Mouse (Mus musculus): ENCODE measurements around the gene Adgrg7. TPM values are rescaled to one million over a fixed set of nuclear protein-coding genes. Genes with fewer than 3 reads are reported as not detected.

Adgrg7 gene
- polyA plus RNA-seq, 1 experiment from 2014 or later: not detected

- no peaks in the 10 kb centered on the region for H3K36me3 ChIP-seq (ENCODE audit: control insufficient read depth, insufficient read depth)
- no peak overlapping the region for H3K9ac ChIP-seq (ENCODE audit: low read depth, low read length)
- no peak overlapping the region for H3K4me2 ChIP-seq (ENCODE audit: low read depth, low read length)
- 64% methylated on average over 7 of the region's 7 CpGs for WGBS (ENCODE audit: insufficient replicate concordance)
- ATAC-seq (ENCODE audit: low read depth): no peak
- H3K9me3 ChIP-seq (replicated peaks; ENCODE audit: control insufficient read depth, low read length): no peaks in the 10 kb centered on the region
- H3K4me1 ChIP-seq (ENCODE audit: control insufficient read depth, low read depth, low read length): peaks cover 5% of the 10 kb centered on the region; the same call in 1 of the 2 replicates
- H3K27me3 ChIP-seq (ENCODE audit: control insufficient read depth, insufficient read depth, low read depth, low read length): no peaks in the 10 kb centered on the region
- H3K27ac ChIP-seq (ENCODE audit: low read length): no peak overlapping the region
- H3K4me3 ChIP-seq (ENCODE audit: low read depth, low read length): no peak overlapping the region
Measured at GRCm38 (mm10) chr16:56794383-56795144, 1.1 kb downstream of the Adgrg7 start.

DNA sequence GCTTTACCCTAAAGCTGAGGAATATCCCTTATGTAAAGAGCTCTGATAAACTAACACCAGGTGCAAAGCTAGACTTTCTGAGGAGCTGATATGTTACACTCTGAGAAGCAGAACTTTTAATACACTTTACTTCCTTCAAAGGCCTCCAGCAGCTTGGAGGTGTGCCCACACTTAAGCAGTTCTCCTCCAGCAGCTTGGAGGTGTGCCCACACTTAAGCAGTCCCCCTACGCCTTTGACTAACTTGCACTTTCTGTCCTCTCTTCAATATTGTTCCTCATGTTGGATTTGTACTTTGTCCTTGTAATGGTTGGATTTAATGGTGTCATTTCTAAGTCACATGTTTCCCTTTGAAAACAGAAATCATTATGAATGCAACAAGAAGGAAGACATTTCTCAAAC is 1.9 kb downstream of the Adgrg7 start:
- no peak overlapping the region for H3K27ac ChIP-seq (ENCODE audit: low read length)
- H3K9me3 ChIP-seq (replicated peaks; ENCODE audit: control insufficient read depth, low read length): no peaks in the 10 kb centered on the region
- no peak for ATAC-seq (ENCODE audit: low read depth)
- H3K27me3 ChIP-seq (ENCODE audit: control insufficient read depth, insufficient read depth, low read depth, low read length): no peaks in the 10 kb centered on the region
- no peak overlapping the region for H3K9ac ChIP-seq (ENCODE audit: low read depth, low read length)
- no peaks in the 10 kb centered on the region for H3K36me3 ChIP-seq (ENCODE audit: control insufficient read depth, insufficient read depth)
- WGBS (ENCODE audit: insufficient replicate concordance): 77% methylated on average over 1 of the region's 1 CpGs
- peaks cover 1% of the 10 kb centered on the region; the same call in 1 of the 2 replicates for H3K4me1 ChIP-seq (ENCODE audit: control insufficient read depth, low read depth, low read length)
- H3K4me2 ChIP-seq (ENCODE audit: low read depth, low read length): no peak overlapping the region
- H3K4me3 ChIP-seq (ENCODE audit: low read depth, low read length): no peak overlapping the region

DNA sequence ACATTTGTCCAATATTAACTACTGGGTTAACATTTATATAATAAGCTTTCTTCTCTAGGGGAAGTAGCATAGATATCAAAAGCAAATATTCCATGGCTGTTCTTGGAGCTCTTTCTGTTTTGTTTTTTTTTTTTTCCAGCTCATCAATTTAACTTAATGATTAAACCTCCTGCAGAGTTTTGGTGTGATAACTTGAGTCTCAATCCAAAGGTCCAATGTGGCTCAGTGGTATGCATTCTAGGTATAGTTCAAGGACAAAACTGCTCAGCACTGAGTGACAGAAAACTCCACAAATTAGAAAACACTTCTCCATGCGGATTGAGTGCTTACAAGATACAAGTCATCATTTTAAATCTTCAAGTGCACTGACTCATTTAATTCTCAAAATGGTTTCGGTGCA is 9.7 kb downstream of the Adgrg7 start:
- no peak for ATAC-seq (ENCODE audit: low read depth)

GRCm38 (mm10) chr16:56771163-56772105 is 24.2 kb downstream of the Adgrg7 start:
- Histone ChIP-seq H3K4me1 (ENCODE audit: control insufficient read depth, low read depth, low read length) (no peaks in the 10 kb centered on the region), H3K27ac (ENCODE audit: low read length) (no peak overlapping the region), H3K4me2 (ENCODE audit: low read depth, low read length) (no peak overlapping the region), H3K36me3 (ENCODE audit: control insufficient read depth, insufficient read depth) (no peaks in the 10 kb centered on the region), H3K4me3 (ENCODE audit: low read depth, low read length) (no peak overlapping the region), H3K9ac (ENCODE audit: low read depth, low read length) (no peak overlapping the region), H3K9me3 (replicated peaks; ENCODE audit: control insufficient read depth, low read length) (no peaks in the 10 kb centered on the region), H3K27me3 (ENCODE audit: control insufficient read depth, insufficient read depth, low read depth, low read length) (no peaks in the 10 kb centered on the region)
- no peak for ATAC-seq (ENCODE audit: low read depth)
- WGBS (ENCODE audit: insufficient replicate concordance): 33% methylated on average over 10 of the region's 10 CpGs

More for the DNA sequence above, 9.7 kb downstream of the Adgrg7 start:
- H3K4me3 ChIP-seq (ENCODE audit: low read depth, low read length): no peak overlapping the region
- no peaks in the 10 kb centered on the region for H3K9me3 ChIP-seq (replicated peaks; ENCODE audit: control insufficient read depth, low read length)
- 67% methylated on average over 2 of the region's 2 CpGs for WGBS (ENCODE audit: insufficient replicate concordance)
- no peak overlapping the region for H3K27ac ChIP-seq (ENCODE audit: low read length)
- H3K36me3 ChIP-seq (ENCODE audit: control insufficient read depth, insufficient read depth): no peaks in the 10 kb centered on the region
- H3K4me1 ChIP-seq (ENCODE audit: control insufficient read depth, low read depth, low read length): no peaks in the 10 kb centered on the region
- H3K9ac ChIP-seq (ENCODE audit: low read depth, low read length): no peak overlapping the region
- no peak overlapping the region for H3K4me2 ChIP-seq (ENCODE audit: low read depth, low read length)
- no peaks in the 10 kb centered on the region for H3K27me3 ChIP-seq (ENCODE audit: control insufficient read depth, insufficient read depth, low read depth, low read length)

DNA sequence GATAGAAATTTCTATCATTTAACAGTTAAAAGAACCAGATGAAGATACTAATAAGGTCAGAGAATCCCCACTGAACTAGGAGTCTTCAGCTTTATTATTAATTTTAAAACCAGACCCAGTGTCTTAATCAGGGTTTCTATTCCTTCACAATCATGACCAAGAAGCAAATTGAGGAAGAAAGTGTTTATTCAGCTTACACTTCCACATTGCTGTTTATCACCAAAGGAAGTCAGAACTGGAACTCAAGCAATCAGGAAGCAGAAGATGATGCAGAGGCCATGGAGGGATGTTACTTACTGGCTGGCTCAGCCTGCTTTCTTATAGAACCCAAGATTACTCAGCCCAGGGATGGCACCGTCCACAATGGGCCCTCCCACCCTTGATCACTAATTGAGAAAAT is 66.6 kb downstream of the Adgrg7 start:
- WGBS (ENCODE audit: insufficient replicate concordance): 16% methylated on average over 1 of the region's 1 CpGs
- H3K27ac ChIP-seq (ENCODE audit: low read length): no peak overlapping the region

DNA sequence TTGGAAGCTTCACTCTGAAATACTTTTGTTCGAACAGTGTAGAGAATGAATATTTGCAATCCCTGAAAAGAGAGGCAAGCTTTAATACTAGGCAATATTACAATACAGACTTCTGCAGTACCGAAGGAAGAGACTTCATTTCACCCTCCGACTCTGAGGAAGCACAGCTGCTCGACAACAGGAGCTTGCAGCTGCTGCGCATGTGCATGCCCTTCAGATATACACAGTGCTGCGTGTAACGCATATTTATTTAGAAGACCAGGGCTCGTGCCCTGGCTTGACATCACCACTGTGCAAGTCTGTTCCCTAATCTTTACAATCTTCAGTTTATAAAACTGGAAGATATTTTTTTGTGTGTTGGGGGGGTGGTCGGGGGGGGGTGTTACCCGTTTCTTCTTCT is 70.7 kb downstream of the Adgrg7 start:
- no peak overlapping the region for H3K4me2 ChIP-seq (ENCODE audit: low read depth, low read length)
- WGBS (ENCODE audit: insufficient replicate concordance): 75% methylated on average over 10 of the region's 10 CpGs
- no peaks in the 10 kb centered on the region for H3K36me3 ChIP-seq (ENCODE audit: control insufficient read depth, insufficient read depth)
- H3K9ac ChIP-seq (ENCODE audit: low read depth, low read length): no peak overlapping the region
- H3K27me3 ChIP-seq (ENCODE audit: control insufficient read depth, insufficient read depth, low read depth, low read length): no peaks in the 10 kb centered on the region
- no peaks in the 10 kb centered on the region for H3K9me3 ChIP-seq (replicated peaks; ENCODE audit: control insufficient read depth, low read length)
- no peak overlapping the region for H3K4me3 ChIP-seq (ENCODE audit: low read depth, low read length)
- no peak overlapping the region for H3K27ac ChIP-seq (ENCODE audit: low read length)
- no peaks in the 10 kb centered on the region; the same call in 1 of the 2 replicates for H3K4me1 ChIP-seq (ENCODE audit: control insufficient read depth, low read depth, low read length)
- no peak for ATAC-seq (ENCODE audit: low read depth)

More for the DNA sequence above, 66.6 kb downstream of the Adgrg7 start:
- H3K9me3 ChIP-seq (replicated peaks; ENCODE audit: control insufficient read depth, low read length): no peaks in the 10 kb centered on the region
- H3K4me3 ChIP-seq (ENCODE audit: low read depth, low read length): no peak overlapping the region
- ATAC-seq (ENCODE audit: low read depth): no peak
- no peak overlapping the region for H3K4me2 ChIP-seq (ENCODE audit: low read depth, low read length)
- no peaks in the 10 kb centered on the region for H3K4me1 ChIP-seq (ENCODE audit: control insufficient read depth, low read depth, low read length)
- H3K36me3 ChIP-seq (ENCODE audit: control insufficient read depth, insufficient read depth): no peaks in the 10 kb centered on the region
- H3K27me3 ChIP-seq (ENCODE audit: control insufficient read depth, insufficient read depth, low read depth, low read length): no peaks in the 10 kb centered on the region
- no peak overlapping the region for H3K9ac ChIP-seq (ENCODE audit: low read depth, low read length)

DNA sequence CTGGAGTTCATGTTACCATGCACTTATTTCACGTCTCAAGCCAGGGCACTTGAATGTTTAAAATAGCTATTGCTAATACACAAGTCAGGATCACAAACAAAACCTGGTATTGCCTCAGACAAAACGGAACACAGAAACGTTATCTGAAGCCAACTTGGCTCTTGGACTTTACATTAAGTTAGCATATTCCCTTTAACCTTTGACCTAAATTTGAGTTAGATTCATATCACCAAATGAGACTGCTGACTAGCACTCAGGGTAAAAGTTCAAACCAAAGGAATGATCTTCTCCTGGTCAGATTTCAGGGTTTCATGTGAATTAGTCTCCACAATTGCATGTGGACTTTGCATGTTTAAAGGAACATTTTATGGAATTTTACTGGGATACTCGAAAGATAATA is 73.3 kb downstream of the Adgrg7 start:
- 50% methylated on average over 4 of the region's 4 CpGs for WGBS (ENCODE audit: insufficient replicate concordance)
- no peak overlapping the region for H3K4me3 ChIP-seq (ENCODE audit: low read depth, low read length)

DNA sequence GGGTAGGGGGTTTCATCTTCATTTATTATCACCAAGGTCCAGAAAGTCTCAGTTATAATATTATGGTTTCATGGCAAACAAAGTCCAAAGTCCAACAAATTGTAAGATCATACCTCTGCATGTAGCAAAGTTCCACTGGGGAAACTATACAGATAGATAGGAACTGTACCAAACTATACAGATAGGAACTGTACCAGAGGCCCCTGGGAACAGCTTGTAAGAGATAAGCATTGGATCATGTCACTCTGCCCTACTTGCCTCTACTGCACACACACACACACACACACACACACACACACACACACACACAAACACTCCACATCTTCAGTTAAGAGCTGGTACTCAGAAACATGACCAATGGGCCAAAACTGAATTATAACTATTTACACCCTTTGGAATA is 76.6 kb downstream of the Adgrg7 start:
- Histone ChIP-seq H3K36me3 (ENCODE audit: control insufficient read depth, insufficient read depth) (no peaks in the 10 kb centered on the region), H3K27me3 (ENCODE audit: control insufficient read depth, insufficient read depth, low read depth, low read length) (no peaks in the 10 kb centered on the region), H3K4me1 (ENCODE audit: control insufficient read depth, low read depth, low read length) (peaks cover 20% of the 10 kb centered on the region), H3K4me3 (ENCODE audit: low read depth, low read length) (peak overlapping the region; percentile 17; the same call in 1 of the 2 replicates), H3K9me3 (replicated peaks; ENCODE audit: control insufficient read depth, low read length) (no peaks in the 10 kb centered on the region), H3K27ac (ENCODE audit: low read length) (peak overlapping the region; percentile 83), H3K4me2 (ENCODE audit: low read depth, low read length) (peak overlapping the region; percentile 54), H3K9ac (ENCODE audit: low read depth, low read length) (no peak overlapping the region; the same call in 1 of the 2 replicates)
- peak; percentile 51 for ATAC-seq (ENCODE audit: low read depth)

More for the DNA sequence above, 73.3 kb downstream of the Adgrg7 start:
- H3K4me2 ChIP-seq (ENCODE audit: low read depth, low read length): no peak overlapping the region
- H3K9ac ChIP-seq (ENCODE audit: low read depth, low read length): no peak overlapping the region
- H3K4me1 ChIP-seq (ENCODE audit: control insufficient read depth, low read depth, low read length): peaks cover 11% of the 10 kb centered on the region
- H3K27ac ChIP-seq (ENCODE audit: low read length): no peak overlapping the region
- ATAC-seq (ENCODE audit: low read depth): no peak
- no peaks in the 10 kb centered on the region for H3K9me3 ChIP-seq (replicated peaks; ENCODE audit: control insufficient read depth, low read length)
- H3K27me3 ChIP-seq (ENCODE audit: control insufficient read depth, insufficient read depth, low read depth, low read length): no peaks in the 10 kb centered on the region
- H3K36me3 ChIP-seq (ENCODE audit: control insufficient read depth, insufficient read depth): no peaks in the 10 kb centered on the region

Measured in liver, embryonic 16.5 days (tissue).